Mouse (Mus musculus): ENCODE measurements at regions not wholly inside any gene's neighbourhood (a gene's known extent, or its start where the extent isn't known, plus 50 kb on each side); places are given as distances from the start of the nearest gene placed in this dataset.

- TF ChIP-seq CTCF (IDR thresholded peaks at IDR 0.05; ENCODE audit: extremely low read depth, insufficient read depth, insufficient read length, insufficient replicate concordance) (no peak), POLR2A (IDR thresholded peaks at IDR 0.05; ENCODE audit: low read depth, low read length) (no peak)
Observed at GRCm38 (mm10) chr1:183504103-183504841, 86.3 kb downstream of the Hhipl2 start.
